In genomic region chr7:142656055-142656454, GRCm38 (mm10) we compare ENCODE assay signal across 13 mouse cellular contexts. TPM values are rescaled to one million over a fixed set of nuclear protein-coding genes. Genes with fewer than 3 reads are reported as not detected.
DNase-seq lines count a peak whose midpoint lies in the region; ATAC-seq lines count a peak whose summit lies in the region.
"Had no signal": no experiment of that assay in that cellular context is flagged by ENCODE, and none has a peak within 500 bp of the region (broad histone marks: within the 10 kb centered on the region; RNA-seq: fewer than 3 reads in every experiment).

No protein-coding gene starts in this region.

- peaks cover 75% of the 10 kb centered on the region for H3K4me1 ChIP-seq in forebrain, embryonic 10.5 days
- H3K4me1 ChIP-seq in forebrain, embryonic 14.5 days (ENCODE audit: control insufficient read depth, insufficient read depth, low read length), result peaks cover 4% of the 10 kb centered on the region
- peaks cover 28% of the 10 kb centered on the region for H3K4me1 ChIP-seq in lung, embryonic 16.5 days (replicated peaks; ENCODE audit: control insufficient read depth, insufficient read depth, low read length)
- peaks cover 36% of the 10 kb centered on the region for H3K4me1 ChIP-seq in limb, embryonic 13.5 days
- no peaks in the 10 kb centered on the region; the same call in 1 of the 2 replicates for H3K4me1 ChIP-seq in stomach, embryonic 16.5 days (ENCODE audit: control insufficient read depth, insufficient read depth, low read length)

- ATAC-seq in forebrain, embryonic 14.5 days, result no peak
- ATAC-seq in lung, embryonic 16.5 days (ENCODE audit: low read depth), result no peak
- ATAC-seq in limb, embryonic 13.5 days (ENCODE audit: low FRiP score, low read depth), result peak; percentile 10
- ATAC-seq in stomach, embryonic 16.5 days (ENCODE audit: insufficient read depth, low FRiP score), result peak; percentile 52
- no peak for ATAC-seq in megakaryocyte progenitor cell, adult 5-6 weeks (replicated peaks; ENCODE audit: poor library complexity)
- ATAC-seq: activated CD4-positive, CD25-positive, alpha-beta regulatory T cell, adult 4 months; midbrain, embryonic 16.5 days had no signal

- no peak for DNase-seq in forebrain, embryonic 10.5 days (ENCODE audit: extremely low spot score, low spot score)
- DNase-seq in forebrain, embryonic 14.5 days (ENCODE audit: low spot score), result no peak
- DNase-seq in lung, adult 18-20 months, result no peak
- DNase-seq in adrenal gland, postnatal 36 days, result no peak

- H3K9me3 ChIP-seq in forebrain, embryonic 10.5 days, result no peaks in the 10 kb centered on the region
- no peaks in the 10 kb centered on the region for H3K9me3 ChIP-seq in forebrain, embryonic 14.5 days (replicated peaks; ENCODE audit: control insufficient read depth, low read length)
- H3K9me3 ChIP-seq in lung, embryonic 16.5 days (ENCODE audit: control insufficient read depth, low read length), result no peaks in the 10 kb centered on the region
- no peaks in the 10 kb centered on the region for H3K9me3 ChIP-seq in limb, embryonic 13.5 days
- no peaks in the 10 kb centered on the region for H3K9me3 ChIP-seq in stomach, embryonic 16.5 days (replicated peaks; ENCODE audit: control insufficient read depth, low read length)

- H3K9ac ChIP-seq in forebrain, embryonic 14.5 days (ENCODE audit: low read length), result no peak overlapping the region
- H3K9ac ChIP-seq in lung, embryonic 16.5 days (ENCODE audit: low read length), result peak overlapping the region; percentile 50
- peak overlapping the region; percentile 82 for H3K9ac ChIP-seq in limb, embryonic 13.5 days
- peak overlapping the region; percentile 75 for H3K9ac ChIP-seq in stomach, embryonic 16.5 days (ENCODE audit: low read length)

- H3K36me3 ChIP-seq in forebrain, embryonic 10.5 days (replicated peaks), result no peaks in the 10 kb centered on the region
- H3K36me3 ChIP-seq in forebrain, embryonic 14.5 days (ENCODE audit: control insufficient read depth, insufficient read depth, low read length), result no peaks in the 10 kb centered on the region
- H3K36me3 ChIP-seq in lung, embryonic 16.5 days (ENCODE audit: control insufficient read depth, insufficient read depth, low read length), result no peaks in the 10 kb centered on the region; the same call in 1 of the 2 replicates
- peaks cover 46% of the 10 kb centered on the region for H3K36me3 ChIP-seq in limb, embryonic 13.5 days
- 0 out of 2 replicates have a peak, but pooled peaks cover 8% of the 10 kb centered on the region for H3K36me3 ChIP-seq in stomach, embryonic 16.5 days (ENCODE audit: control insufficient read depth, insufficient read depth, low read length)

- peaks cover 99% of the 10 kb centered on the region for H3K27me3 ChIP-seq in forebrain, embryonic 10.5 days (ENCODE audit: poor library complexity, severe bottlenecking)
- peaks cover 83% of the 10 kb centered on the region for H3K27me3 ChIP-seq in forebrain, embryonic 14.5 days (replicated peaks; ENCODE audit: control insufficient read depth, insufficient read depth, low read length)
- peaks cover 56% of the 10 kb centered on the region for H3K27me3 ChIP-seq in lung, embryonic 16.5 days (ENCODE audit: control insufficient read depth, insufficient read depth, low read depth, low read length)
- peaks cover 90% of the 10 kb centered on the region for H3K27me3 ChIP-seq in limb, embryonic 13.5 days
- H3K27me3 ChIP-seq in stomach, embryonic 16.5 days (ENCODE audit: control insufficient read depth, insufficient read depth, low read length), result peaks cover 48% of the 10 kb centered on the region

- no peak overlapping the region for H3K4me2 ChIP-seq in forebrain, embryonic 14.5 days (ENCODE audit: low read length)
- H3K4me2 ChIP-seq in lung, embryonic 16.5 days (ENCODE audit: low read depth, low read length), result peak overlapping the region; percentile 76
- H3K4me2 ChIP-seq in limb, embryonic 13.5 days (replicated peaks), result peak overlapping the region; percentile 73
- peak overlapping the region; percentile 61 for H3K4me2 ChIP-seq in stomach, embryonic 16.5 days (ENCODE audit: low read depth, low read length)

- 35% methylated on average over 4 of the region's 4 CpGs for WGBS in forebrain, embryonic 10.5 days
- WGBS in forebrain, embryonic 14.5 days, result 28% methylated on average over 4 of the region's 4 CpGs
- WGBS in lung, embryonic 16.5 days, result 38% methylated on average over 4 of the region's 4 CpGs
- 32% methylated on average over 4 of the region's 4 CpGs for WGBS in limb, embryonic 13.5 days
- 33% methylated on average over 4 of the region's 4 CpGs for WGBS in stomach, embryonic 16.5 days

- H3K4me3 ChIP-seq in forebrain, embryonic 10.5 days, result peak overlapping the region; percentile 54; the same call in 1 of the 2 replicates
- H3K4me3 ChIP-seq in forebrain, embryonic 14.5 days (ENCODE audit: low read depth, low read length), result no peak overlapping the region
- peak overlapping the region; percentile 56 for H3K4me3 ChIP-seq in lung, embryonic 16.5 days (ENCODE audit: low read length)
- peak overlapping the region; percentile 68 for H3K4me3 ChIP-seq in limb, embryonic 13.5 days
- H3K4me3 ChIP-seq in stomach, embryonic 16.5 days (replicated peaks; ENCODE audit: low read length), result peak overlapping the region; percentile 60
- H3K4me3 ChIP-seq: layer of hippocampus, adult 2 months had no signal

- no peak overlapping the region for H3K27ac ChIP-seq in forebrain, embryonic 10.5 days
- H3K27ac ChIP-seq in forebrain, embryonic 14.5 days (ENCODE audit: low read depth, low read length), result no peak overlapping the region
- no peak overlapping the region for H3K27ac ChIP-seq in lung, embryonic 16.5 days (ENCODE audit: low read length)
- peak overlapping the region; percentile 81; the same call in 1 of the 2 replicates for H3K27ac ChIP-seq in limb, embryonic 13.5 days
- H3K27ac ChIP-seq in stomach, embryonic 16.5 days (ENCODE audit: low read length), result 0 out of 2 replicates have a peak overlapping the region, but pooled peaks have one; percentile 63
- H3K27ac ChIP-seq: layer of hippocampus, adult 2 months had no signal

RNA-seq across cellular contexts. Expression of gene Igf2, which starts 10.6 kb away (rescaled TPM):
- 126 and 132 TPM in 2 replicates for polyA plus RNA-seq in forebrain, embryonic 10.5 days (2016; fragmentation: Nextera tagmentation; extraction: Ambion mirVana)
- 74.0 and 89.8 TPM in 2 replicates for polyA plus RNA-seq in forebrain, embryonic 14.5 days (2014; fragmentation: Nextera tagmentation; extraction: Ambion mirVana)
- polyA plus RNA-seq in lung, embryonic 16.5 days (2015; fragmentation: Nextera tagmentation; extraction: Ambion mirVana), result 457 and 496 TPM in 2 replicates
- polyA plus RNA-seq in limb, embryonic 13.5 days (2015; fragmentation: Nextera tagmentation; extraction: Ambion mirVana), result 1,260 and 1,271 TPM in 2 replicates
- polyA plus RNA-seq in stomach, embryonic 16.5 days (2015; fragmentation: Nextera tagmentation; extraction: Ambion mirVana), result 669 and 788 TPM in 2 replicates
- total RNA-seq in megakaryocyte progenitor cell, adult 5-6 weeks (2015), result not detected in 2 replicates
- total RNA-seq in megakaryocyte progenitor cell, adult 5-6 weeks (2017), result not detected in 2 replicates
- 1 to 10 TPM; 8.1 to 9.0 TPM for total RNA-seq in adrenal gland, postnatal 36 days (2021)

RNA-seq across cellular contexts. Expression of gene Gm49394, which starts 13.7 kb away (rescaled TPM):
- not detected in 2 replicates for polyA plus RNA-seq in forebrain, embryonic 10.5 days (2016; fragmentation: Nextera tagmentation; extraction: Ambion mirVana)
- polyA plus RNA-seq in forebrain, embryonic 14.5 days (2014; fragmentation: Nextera tagmentation; extraction: Ambion mirVana), result not detected in 2 replicates
- polyA plus RNA-seq in lung, embryonic 16.5 days (2015; fragmentation: Nextera tagmentation; extraction: Ambion mirVana), result not detected in 2 replicates
- 0.23 TPM in 1 of 2 replicates, not detected in the other for polyA plus RNA-seq in limb, embryonic 13.5 days (2015; fragmentation: Nextera tagmentation; extraction: Ambion mirVana)
- polyA plus RNA-seq in stomach, embryonic 16.5 days (2015; fragmentation: Nextera tagmentation; extraction: Ambion mirVana), result 0.09 TPM in 1 of 2 replicates, not detected in the other
- not detected in 2 replicates for total RNA-seq in megakaryocyte progenitor cell, adult 5-6 weeks (2015)
- not detected in 2 replicates for total RNA-seq in megakaryocyte progenitor cell, adult 5-6 weeks (2017)
- not detected for total RNA-seq in adrenal gland, postnatal 36 days (2021)
- total RNA-seq: layer of hippocampus, adult 2 months had no signal
- polyA plus RNA-seq: activated CD4-positive, CD25-positive, alpha-beta regulatory T cell, adult 4 months; cortical plate, adult 2 months; midbrain, embryonic 16.5 days; spleen, adult 2 months had no signal

Comparison
In these comparisons a context has a peak if more than half of its experiments do, and no peak if none do; other contexts are left out.
1. H3K27ac ChIP-seq: peak in limb, embryonic 13.5 days (single experiment) and stomach, embryonic 16.5 days (single experiment); none in forebrain, embryonic 10.5 days (single experiment), forebrain, embryonic 14.5 days (single experiment) and lung, embryonic 16.5 days (single experiment).
2. ATAC-seq: peak in limb, embryonic 13.5 days (single experiment) and stomach, embryonic 16.5 days (single experiment); none in forebrain, embryonic 14.5 days (single experiment), lung, embryonic 16.5 days (single experiment) and megakaryocyte progenitor cell, adult 5-6 weeks (single experiment).